Mouse (Mus musculus) mesoderm, embryonic 11.5 days (tissue): ENCODE measurements around the gene Gpx3.
"Not testable (repeated sequence)": the region's sequence is repeated elsewhere in the genome, so short reads cannot be mapped to it uniquely, and the experiment has no call there.

ENCODE experiments used
- DNase-seq: peaks from one replicate; pipeline ENCODE4 v3.0.0-alpha.2; 2012; ENCODE audit warnings: low read depth, low spot score

The Gpx3 gene

DNA sequence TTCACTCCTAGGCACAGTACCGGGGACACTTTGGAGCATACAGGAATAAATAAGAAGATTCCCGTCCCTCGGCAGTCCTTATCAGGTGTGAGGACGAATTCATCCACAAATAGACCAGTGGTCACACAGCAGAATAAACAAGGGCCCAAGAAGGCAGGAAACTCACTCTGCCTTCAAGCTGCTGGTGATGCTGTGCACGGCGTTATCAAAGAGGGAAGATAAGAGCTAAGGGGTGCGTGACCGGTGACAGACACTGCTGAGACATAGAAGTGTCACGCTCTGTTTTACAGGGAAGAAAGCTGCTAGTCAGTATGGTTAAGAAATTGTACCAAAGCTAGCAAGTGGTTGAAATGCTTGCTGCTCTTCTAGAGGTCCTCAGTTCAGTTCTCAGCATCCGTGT, 22.3 kb upstream of the Gpx3 start:
- DNase-seq, result no peak

DNA sequence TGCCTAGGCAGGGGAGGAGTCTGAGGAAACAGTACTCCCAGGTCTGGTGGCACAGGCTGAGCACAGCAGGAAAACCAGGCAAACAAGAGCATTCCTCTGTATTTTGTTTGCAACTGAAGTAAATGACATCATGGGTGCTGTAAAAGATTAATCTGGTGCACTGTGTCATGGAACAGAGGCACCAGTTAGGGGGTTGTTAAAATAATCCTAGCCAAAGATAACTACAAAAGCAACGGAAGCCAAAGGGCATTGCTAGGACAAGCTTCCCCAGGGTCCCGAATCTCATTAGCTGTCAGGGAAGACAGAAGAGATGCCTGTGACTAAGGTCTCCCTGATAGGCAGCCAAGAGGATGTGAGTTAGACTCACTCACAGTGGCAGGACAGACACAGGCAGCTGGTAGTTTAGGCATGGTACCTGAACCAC, 21.2 kb upstream of the Gpx3 start:
- DNase-seq, result no peak

DNA sequence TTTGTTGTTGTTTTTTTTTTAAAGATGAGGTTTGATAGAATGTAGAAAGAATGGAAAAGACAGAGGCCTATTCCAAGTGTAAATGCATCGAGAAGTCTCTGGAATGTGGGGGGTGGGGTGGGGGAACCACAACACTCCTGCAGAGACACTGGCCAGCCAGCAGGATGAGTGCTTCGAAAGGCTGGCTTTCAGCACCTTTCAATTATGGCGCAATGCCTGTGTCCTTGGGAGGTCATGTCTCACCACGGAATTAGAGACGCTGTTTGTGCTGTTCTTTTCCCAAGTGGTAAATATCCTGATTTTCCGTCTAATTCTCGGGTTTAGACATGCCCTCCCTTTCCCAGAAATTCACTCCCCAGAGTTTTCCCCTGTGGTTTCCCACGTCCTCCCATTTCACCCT, 19.6 kb upstream of the Gpx3 start:
- DNase-seq, result no peak

DNA sequence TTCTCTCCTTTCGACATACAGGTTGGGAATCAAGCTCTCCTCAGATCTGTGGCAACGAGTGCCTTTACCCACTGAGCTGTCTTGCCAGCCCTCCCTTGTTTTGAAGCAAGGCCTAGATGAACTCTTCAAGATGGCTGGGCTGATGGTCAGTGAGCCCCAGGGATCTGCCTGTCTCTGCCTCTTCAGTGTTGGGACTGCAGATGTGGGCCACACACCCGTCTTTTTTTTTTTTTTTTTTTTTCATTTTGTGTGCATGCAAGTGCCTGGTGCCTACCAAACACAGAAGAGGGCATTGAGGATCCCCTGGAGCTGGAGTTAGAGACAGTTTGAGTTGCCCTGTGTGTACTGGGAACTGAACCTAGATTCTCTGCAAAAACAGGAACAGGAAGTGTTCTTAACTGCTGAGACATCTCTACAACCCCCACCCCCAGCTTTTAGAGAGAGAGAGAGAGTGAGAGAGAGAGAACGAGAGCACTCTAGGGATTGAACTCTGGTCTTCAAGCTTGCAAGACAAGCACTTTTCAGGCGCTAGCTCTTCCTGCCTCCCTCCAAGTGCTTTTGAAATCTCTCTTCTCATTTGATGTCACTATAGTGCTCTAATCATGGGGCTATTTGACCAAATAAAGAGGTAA, 17.9 kb upstream of the Gpx3 start:
- DNase-seq, result no peak

DNA sequence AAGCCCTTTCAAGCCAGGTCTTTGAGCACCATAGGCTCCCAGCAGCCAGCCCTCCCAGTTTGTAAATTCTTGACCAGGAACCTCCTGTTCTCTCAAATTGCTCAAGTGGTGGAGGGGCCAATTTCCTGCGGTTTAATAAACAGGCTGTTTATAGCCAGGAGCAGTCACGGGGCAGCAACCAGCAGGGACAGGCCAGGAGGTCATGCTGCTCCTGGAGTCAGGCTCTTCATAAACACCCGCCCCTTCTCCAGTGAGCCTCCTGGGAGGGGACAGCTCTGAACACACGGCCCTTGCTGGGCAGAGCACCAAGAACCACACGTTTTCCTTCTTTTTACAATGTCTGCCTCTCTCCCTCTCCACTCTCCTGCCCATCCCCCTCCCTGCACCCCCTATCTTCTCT, 17.3 kb upstream of the Gpx3 start:
- DNase-seq, result no peak

DNA sequence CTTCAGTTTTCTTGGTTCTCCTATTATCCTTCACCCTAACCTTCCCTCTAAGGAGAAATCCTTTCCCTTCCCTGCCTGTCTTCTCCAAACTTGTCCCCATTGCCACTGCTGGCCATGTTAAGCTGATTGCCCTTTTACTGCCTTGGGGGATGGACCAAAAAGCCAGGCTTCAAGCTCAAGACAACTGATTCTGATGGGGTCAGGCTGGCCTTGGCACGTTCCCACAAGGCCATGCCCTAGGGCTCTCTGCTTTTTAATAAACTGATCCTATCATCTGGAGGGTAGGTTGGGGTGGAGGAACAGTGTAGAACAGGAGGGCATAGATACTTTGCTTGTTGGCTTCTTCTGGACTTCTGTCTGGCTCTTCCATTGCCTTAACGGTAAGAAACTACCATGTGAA, 16.8 kb upstream of the Gpx3 start:
- DNase-seq, result no peak

DNA sequence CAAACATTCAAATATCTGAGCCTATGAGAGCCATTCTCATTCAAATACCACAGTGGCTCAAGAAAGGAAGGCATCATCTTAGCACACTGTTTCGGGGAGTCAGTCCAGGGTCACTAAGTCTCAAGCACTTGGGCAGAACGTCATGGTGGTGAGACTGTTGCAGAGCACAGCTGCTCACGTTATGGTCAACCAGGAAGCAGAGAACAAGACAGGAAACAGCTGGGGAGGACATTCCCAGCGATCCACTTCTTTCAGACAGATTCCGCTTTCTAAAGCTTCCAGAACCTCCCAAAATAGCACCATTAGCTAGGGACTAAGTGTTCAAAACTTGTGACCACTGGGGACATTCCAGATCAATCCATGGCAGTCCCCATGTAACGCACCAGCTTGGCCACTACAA, 14.3 kb upstream of the Gpx3 start:
- DNase-seq, result no peak

DNA sequence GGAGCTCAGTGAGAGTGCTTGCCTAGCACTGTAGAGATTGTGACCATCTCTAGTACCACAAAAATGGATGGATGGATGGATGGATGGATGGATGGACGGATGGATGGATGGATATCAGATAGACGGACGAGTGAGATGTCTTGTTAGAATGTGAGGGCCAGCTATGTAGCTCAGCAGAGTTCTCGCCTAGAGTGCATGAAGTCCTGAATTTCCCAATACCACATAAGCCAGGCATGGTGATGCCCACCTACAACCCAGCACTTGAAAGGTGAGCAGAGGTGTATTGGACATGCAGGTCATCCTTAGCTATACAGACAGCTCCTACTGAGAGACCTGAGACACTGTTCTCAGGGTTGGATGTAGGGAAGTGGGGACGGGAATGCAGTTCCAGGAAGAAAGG, 10.9 kb upstream of the Gpx3 start:
- DNase-seq, result no peak

DNA sequence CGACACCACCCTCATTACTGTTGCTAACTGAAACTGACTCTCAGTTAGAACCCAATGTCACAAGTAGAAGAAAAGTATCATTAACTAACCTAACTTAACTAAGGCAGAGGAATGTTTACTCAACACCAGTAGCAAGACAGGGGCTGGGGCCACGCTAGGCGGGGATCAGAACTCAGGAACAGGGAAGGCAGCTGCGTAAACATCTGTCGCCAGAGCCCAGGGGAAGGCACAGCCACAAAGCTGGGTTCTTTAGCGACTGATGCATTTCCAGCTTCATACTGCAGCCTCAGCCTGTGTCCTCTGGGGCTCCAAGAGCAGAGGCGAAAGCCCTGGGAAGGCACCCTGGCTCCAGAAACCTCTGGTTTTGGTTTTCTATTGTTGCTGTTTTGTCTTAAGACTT, 10.2 kb upstream of the Gpx3 start:
- DNase-seq, result no peak

DNA sequence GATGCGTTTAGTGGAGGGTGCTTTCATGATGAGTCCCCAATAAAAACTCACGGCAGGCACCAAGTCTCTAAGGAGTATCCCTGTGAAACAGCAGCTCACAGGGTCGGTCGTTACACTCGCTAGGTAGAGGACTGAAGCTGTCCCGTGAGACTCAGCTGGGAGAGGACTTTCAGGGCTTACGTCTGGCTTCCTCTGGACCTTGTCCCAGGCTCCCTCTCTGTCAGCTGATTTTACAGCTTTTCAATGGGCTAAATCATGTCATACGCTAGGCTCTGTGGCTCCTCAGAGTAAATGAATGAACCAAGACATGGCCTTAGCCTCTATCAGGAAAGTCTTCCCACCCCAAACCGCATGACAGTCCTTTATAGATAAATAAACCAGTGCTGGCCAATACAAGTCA, 7.7 kb upstream of the Gpx3 start:
- DNase-seq, result no peak

DNA sequence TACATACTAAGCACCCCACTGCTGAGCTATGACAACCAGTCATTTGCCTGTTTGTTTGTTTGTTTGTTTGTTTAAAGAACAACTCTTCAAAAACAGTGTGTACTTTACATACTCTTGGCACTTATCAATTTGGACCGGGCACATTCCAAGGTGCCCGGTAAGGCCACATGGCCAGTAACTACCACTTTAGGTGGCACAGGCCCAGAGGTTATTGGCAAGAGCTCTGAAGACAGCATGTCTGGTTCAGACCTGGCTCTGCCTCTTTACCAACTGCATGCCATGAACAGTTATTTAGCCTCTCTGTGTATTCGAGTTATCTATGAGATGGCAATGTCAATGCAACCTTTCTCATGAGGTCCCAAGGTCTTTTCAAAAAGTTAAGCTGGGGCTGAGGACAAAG, 5.6 kb upstream of the Gpx3 start:
- not testable (repeated sequence) for DNase-seq

DNA sequence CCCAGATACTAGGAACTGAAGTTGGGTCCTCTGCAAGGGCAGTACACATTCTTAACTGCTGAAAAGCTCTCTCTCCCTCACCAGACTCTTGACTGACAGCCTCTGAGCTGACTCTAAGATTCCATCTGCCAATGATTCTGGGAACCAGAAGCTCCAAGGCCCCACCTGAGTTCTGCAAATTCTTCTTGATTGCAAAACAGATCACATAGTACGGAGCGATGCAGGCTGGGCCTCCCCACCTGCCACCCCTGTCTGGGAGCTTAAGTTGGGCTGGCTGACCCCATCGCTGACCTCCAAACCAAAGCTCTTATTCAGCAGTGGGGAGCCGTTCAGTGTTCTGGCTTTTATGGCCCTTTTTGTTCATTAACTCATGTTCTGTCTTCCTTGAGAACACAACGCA, 4.8 kb upstream of the Gpx3 start:
- no peak for DNase-seq

DNA sequence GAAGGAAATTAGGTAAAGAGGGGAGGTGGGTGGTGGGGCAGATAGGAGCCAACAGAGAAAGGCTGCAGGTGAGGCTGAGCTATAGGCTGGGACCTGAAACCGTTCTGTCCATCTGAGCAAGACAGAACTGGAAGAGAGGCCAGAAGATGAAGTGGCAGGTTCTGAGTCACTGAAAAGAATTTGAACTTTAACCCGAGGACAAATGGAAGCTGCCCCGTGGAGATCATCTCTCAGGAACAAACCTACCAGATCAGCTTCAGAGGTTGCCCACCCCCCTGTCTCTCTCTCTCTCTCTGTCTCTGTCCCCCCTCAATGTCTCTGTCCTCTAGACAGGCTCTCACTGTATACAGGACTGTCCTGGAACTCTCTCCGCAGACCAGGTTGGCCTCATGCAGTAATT, 2.6 kb upstream of the Gpx3 start:
- DNase-seq, result no peak

DNA sequence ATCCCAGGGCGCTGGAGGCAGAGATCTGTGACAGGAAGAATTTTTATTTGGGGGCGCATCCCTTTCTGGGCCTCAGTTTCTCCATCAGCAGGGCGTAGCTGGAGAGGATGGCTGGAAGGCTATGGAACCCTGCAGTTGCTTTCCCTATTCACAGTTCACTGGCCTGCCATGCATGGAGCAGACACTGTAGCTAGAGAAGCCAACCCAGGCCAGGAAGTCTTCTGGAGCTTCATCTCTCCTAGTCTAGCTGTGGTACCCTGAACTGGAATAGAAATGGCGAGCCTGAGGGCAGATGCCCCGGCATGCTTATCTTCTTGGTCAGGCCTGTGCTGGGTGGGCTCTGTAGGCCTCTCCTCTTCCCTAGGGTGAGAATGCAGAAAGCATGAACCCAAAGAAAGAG, 1.1 kb downstream of the Gpx3 start:
- no peak for DNase-seq

DNA sequence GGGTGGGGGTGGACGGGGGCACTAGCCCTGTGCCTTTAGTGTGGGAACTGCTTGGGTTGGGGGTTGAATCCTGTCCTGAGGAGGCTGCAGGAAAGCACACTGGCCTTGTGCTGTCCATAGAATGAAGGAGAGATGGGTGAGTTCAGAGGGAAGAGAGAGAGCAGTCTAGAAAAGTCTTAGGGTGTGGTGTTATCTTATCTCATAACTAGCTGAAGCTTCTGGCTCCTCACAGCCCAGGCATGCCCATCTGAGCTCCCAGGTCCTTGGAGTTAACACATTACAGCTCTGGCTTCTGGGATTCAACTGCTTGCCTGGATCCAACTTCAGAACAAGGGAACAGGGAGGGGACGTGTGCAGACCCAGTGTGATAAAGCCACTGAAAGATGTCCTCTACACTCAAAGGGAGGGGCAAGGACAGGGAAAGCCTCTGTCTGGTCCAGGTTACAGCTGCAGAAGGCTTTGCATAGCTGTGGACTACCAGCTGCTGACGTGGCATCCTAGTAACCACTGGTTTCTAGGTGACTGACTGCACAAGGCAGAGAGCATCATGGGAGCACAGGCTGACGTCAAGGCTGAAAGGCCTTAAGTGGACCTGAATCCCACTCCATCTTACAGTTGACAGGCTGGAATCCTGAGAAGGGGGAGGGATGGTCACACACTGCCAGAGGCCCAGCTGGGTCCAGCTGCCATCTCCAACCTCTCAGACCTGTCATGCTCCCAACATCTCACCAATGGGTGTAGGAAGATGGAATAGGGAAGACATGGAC, 1.9 kb downstream of the Gpx3 start:
- peak; percentile 73 for DNase-seq

DNA sequence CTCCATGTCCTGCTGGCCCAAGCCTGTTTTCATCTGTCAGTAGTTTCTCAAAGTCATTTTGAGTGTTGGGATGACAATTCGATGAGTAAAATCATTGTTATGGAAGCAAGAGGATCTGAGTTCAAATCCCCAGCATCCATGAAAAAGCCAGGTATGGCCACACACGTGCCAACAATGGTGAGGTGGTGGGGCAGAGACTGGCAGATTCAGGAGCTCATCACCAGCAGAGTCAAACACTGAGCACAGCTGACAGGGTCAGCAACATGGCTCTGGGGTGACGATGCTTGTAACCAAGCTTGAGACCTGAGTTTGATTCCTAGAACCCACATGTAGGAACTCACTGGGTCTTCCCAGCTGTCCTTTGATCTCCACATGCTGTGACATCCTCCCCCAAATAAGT, 2.8 kb downstream of the Gpx3 start:
- DNase-seq, result no peak

DNA sequence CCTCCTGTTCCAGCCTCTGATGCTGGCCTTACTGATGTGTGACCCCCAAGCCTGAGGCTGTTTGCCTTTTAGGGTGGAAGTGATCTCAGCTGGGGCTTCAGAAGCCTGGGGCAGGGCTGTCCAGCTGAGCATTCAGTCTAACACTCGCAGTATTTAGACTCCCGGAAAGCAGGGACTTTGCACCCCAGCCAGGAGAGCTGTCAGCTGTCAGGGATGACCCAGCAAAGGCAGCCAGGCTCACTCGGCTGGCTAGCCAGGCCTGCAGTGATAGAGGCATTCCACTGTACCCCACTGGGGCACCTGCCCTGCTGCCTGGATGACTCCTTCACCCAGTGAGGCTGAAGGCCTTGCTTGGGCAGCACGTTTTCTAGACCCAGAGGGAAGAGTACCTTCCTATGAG, 3.7 kb downstream of the Gpx3 start:
- DNase-seq, result no peak

DNA sequence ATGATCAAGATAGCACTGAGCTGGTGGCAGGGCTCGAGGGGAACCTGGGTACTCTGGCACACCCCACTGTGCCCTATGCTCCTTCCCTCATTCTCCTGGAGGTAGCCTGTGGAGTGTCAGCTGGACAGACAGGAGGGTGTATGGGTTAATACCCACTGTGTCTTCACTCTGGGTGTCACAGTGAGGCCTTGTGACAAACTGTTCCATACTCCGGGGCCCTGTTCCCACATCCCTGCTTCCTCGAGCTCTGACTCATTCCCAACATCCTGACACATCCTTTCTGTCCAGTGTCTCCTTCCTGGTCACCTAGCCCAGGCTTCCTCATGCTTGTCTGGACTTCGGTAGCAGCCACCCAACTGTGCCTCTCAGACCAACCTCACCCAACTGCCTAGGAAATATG, 4.2 kb downstream of the Gpx3 start:
- DNase-seq, result no peak

DNA sequence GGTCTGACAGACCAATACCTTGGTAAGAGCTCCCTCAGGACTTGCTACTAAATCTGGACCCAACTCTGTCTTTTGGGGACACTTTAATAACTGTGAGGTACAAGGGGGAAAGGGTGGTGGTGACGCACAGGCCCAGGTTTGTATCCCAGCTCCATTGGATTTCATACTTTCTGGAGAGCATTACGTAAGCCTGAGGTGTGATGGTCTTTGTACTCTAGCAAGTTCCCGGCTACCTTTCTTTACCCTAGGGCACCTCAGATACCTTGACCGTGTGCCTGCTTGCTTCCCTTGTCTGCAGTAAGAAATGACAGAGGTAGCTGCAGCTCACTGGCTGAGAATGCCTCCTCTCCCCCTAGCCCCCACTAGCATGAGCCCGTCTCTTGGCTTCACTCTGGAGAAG, 5.0 kb downstream of the Gpx3 start:
- DNase-seq, result no peak

DNA sequence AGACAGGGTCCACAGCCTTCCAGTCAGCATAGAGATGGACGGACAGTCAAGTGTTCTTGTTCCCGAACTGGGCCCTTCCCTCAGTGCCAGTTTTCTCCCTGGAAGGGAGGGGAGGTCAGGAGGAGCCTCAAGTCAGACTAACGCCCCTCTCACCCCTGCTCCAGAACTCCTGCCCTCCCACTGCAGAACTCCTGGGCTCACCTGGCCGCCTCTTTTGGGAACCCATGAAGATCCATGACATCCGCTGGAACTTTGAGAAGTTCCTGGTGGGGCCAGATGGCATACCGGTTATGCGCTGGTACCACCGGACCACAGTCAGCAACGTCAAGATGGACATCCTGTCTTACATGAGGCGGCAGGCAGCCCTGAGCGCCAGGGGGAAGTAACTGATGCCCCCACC, 7.0 kb downstream of the Gpx3 start:
- no peak for DNase-seq

DNA sequence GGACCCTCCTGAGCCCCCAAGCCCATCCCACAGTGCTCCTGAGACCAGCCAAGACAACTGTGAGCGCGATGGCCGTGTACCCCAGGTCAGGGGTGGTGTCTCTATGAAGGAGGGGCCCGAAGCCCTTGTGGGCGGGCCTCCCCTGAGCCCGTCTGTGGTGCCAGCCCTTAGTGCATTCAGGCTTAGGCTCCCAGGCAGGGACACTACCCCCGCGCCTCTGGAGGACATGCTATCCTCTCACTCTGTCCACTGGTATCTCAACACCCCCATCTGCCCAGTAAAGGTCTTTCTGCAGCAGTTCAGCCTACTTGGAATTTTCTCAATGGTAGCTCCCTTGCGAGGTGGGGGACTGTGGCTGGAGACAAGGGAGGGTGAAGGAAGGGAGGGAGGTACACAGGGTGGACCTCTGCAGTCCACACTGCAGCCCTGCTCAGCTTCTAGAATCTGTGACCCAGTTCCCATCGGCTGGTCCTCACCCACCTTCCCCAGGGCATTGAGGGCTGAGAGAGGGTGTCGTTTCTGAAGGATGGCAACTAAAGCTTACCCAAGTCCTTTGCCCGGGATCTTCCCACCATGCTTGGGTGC, 7.9 kb downstream of the Gpx3 start:
- DNase-seq, result no peak

DNA sequence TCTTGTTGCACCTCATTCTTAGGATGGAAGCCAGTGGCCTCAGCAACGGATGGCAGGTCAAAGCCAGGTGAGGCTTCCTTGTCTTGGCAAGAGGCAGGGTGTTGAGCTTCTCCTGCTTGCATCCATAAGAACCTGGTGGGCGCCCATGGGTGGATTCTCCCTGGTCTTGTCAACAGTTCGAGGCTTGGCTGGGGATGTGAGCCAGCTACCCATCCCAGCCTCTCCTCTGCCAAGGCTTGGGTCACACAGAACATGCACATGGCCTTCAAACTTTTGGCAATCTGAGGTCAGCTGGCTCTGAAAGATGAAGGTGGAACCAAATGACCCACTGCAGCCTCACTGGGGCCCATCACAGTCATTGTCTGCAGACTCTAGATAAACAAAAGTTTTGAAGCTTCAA, 8.9 kb downstream of the Gpx3 start:
- DNase-seq, result no peak
